Mouse (Mus musculus): ENCODE results near the gene Actc1. TPM values are rescaled to one million over a fixed set of nuclear protein-coding genes. Genes with fewer than 3 reads are reported as not detected.

The Actc1 gene
- polyA plus RNA-seq (2015; fragmentation: Nextera tagmentation; extraction: Ambion mirVana) = 1.2 TPM in 2 replicates

DNA sequence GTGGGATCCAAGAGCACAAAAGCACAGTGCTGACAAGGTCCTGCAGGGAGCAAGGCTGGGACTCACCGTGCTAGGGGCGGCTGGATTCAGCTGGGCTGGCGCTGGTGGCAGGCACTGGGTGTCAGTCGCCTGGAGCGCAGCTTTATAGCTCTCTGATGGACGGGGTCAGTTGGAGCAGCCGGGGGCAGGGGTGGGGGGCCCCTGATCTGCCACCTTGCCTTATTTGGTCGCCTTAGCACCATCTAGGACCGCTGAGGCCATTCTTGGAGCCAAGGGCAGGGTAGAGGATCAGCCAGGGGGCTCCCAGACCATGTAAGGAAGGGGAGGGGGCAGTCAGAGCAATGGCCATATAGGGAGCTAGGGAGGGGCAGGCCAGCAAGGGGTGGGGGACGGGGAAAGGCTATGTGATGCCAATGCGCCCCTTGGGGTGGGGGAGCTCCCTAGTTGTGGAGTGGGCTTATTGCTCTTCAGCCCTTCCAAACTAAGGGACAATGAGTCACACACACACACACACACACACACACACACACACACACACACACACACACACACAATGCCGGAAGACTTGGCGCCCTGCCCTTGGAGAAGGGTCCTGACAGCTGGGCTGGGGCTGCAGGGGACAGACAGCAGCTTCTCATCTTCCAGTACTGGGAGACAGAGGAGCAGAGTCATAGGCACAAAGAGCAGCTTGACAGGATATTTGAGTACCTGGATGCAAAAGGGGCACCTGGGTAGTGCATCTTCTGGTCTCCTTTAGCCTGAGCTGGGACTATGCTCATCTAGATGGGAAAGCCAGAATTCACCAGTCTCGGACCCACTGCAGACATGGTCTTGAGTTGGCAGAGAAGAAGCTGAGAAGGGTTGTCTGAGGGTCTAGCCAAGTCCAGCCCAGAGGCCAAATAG, at the start of gene Actc1:
Actc1 (minus strand) TSS at position 853 of the 903 bp plus-strand sequence.

DNA sequence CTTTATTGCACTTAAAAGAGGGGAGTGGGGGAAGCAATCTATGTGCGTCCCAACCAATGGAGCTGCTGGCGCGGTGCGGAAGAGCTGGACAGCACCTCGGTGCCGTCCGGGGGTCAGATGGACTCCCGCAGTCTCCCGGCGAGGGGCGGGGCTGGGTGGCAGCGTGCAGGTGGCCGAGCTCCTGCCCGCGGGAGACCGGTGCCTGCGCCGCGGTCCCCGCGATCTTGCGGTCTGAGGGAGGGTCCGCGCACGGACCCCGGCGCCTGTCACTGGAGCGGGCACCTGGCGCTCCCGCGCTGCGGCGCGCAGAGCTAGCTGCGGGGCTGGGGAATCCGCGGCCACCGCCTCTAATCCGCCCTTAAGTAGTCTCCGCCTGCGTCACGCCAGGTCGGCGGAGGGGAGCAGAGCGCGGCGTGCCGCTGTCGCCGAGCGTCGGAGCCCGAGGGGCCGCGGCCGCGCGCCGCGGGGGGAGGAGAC, 40.0 kb downstream of the Actc1 start, which contains the start of gene Gjd2:
Gjd2 (minus strand) TSS at position 325 of the 477 bp plus-strand sequence.

Other genes with a start within 250 kb of the Actc1 start
- gene Scg5, start 224.4 kb downstream of the Actc1 start, polyA plus RNA-seq (2015; fragmentation: Nextera tagmentation; extraction: Ambion mirVana) = 1.0 and 1.3 TPM in 2 replicates
- gene Arhgap11a, start 204.9 kb downstream of the Actc1 start, polyA plus RNA-seq (2015; fragmentation: Nextera tagmentation; extraction: Ambion mirVana) = 19.0 and 20.4 TPM in 2 replicates
- gene Gjd2, start 39.9 kb downstream of the Actc1 start, polyA plus RNA-seq (2015; fragmentation: Nextera tagmentation; extraction: Ambion mirVana) = not detected in 2 replicates
- 33.4 and 35.9 TPM in 2 replicates for gene Aqr, start 133.5 kb upstream of the Actc1 start, polyA plus RNA-seq (2015; fragmentation: Nextera tagmentation; extraction: Ambion mirVana)
- 2.5 and 2.9 TPM in 2 replicates for gene Zfp770, start 147.9 kb upstream of the Actc1 start, polyA plus RNA-seq (2015; fragmentation: Nextera tagmentation; extraction: Ambion mirVana)